Mouse (Mus musculus) hematopoietic stem cell, adult 5-6 weeks (primary cell): Measurements from ENCODE around the gene Sh2d7. TPM values are rescaled to one million over a fixed set of nuclear protein-coding genes. Genes with fewer than 3 reads are reported as not detected.
A peak's percentile ranks its signal among the peaks of the same experiment; 100 is the strongest.
"Not testable (repeated sequence)": the region's sequence is repeated elsewhere in the genome, so short reads cannot be mapped to it uniquely, and the experiment has no call there.

Source experiments
- ATAC-seq, 2 experiments: fragments of 125-278 bp in 1 of 2; replicated peaks in 1 of 2; 2 replicates each; pipeline ENCODE4 v1.8.0; 2016 to 2017; ENCODE audit warnings: inconsistent platforms in 2 of 2, mild to moderate bottlenecking in 2 of 2, moderate number of reproducible peaks in 2 of 2, low read depth in 1 of 2, moderate TSS enrichment in 1 of 2; ENCODE audit not compliant: low FRiP score in 2 of 2, poor library complexity in 2 of 2, severe bottlenecking in 2 of 2, insufficient read depth in 1 of 2, low TSS enrichment in 1 of 2
- total RNA-seq: library from RNA; stranded (forward); fragments of 172-1452, 232-1000 nt; gene quantifications from 2 replicates; pipeline ENCODE4 v1.2.3, GENCODE M21; 2017

The Sh2d7 gene
- total RNA-seq, 1 experiment from 2014 or later, result not detected

GRCm38 (mm10) chr9:54537030-54537429 lies 1.8 kb upstream of the Sh2d7 start:
- no peak for ATAC-seq

DNA sequence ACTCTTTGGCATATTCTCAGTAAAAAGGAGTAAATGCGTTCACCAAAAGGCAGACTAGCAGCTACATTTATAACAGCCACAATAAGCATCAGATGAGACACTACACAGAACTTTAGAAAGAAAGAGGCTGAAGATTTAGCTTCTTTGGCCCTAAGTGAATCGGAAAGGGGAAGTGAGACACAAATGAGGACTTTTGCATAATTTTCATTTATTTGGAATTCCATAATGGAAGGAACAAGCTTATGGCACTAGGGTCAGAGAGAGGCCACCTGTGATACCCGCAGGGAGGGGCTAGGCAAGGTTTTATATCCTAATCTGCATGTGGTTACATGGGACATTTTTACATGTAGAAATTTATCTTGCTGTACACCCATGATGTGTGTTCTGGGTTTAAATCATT lies 1.3 kb upstream of the Sh2d7 start:
- ATAC-seq, result no peak

DNA sequence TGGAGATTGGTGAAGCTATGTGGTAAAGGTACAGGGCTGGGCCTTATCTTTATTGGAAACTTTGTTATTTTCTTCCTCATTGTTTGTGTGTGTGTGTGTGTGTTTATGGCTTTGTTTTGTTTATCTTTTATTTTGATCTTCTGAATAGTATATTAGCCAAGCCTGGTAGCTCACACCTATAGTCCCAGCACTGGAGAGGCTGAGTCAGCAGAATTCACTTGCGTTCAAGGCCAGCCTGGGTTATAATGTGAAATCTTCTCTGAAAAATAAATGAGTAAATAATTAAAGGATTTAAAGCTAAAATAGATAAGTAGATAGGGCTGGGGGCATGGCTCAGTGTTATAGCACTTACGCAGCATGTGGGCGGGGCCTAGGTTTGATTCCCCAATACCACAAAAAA lies 540 bp upstream of the Sh2d7 start:
- no peak for ATAC-seq

DNA sequence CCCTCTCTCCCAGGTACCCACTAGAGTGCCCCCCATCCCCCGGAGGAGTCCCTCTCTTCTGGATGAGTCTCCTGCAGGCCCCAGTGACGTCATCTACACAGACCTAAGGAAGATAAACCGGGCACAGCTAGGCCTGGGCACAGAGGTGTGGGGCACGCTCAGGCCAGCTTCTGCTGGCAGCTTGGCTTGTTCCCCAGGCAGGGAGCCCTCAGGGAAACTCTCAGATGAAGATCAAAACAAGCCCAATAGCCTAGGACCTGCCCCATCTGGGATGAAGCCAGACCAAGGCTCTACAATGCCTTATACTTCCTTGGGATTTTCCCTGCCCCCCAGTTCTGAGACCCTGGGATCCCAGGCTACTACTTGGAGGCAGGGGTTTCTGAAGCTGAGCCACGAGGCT lies 2.0 kb downstream of the Sh2d7 start:
- no peak for ATAC-seq

DNA sequence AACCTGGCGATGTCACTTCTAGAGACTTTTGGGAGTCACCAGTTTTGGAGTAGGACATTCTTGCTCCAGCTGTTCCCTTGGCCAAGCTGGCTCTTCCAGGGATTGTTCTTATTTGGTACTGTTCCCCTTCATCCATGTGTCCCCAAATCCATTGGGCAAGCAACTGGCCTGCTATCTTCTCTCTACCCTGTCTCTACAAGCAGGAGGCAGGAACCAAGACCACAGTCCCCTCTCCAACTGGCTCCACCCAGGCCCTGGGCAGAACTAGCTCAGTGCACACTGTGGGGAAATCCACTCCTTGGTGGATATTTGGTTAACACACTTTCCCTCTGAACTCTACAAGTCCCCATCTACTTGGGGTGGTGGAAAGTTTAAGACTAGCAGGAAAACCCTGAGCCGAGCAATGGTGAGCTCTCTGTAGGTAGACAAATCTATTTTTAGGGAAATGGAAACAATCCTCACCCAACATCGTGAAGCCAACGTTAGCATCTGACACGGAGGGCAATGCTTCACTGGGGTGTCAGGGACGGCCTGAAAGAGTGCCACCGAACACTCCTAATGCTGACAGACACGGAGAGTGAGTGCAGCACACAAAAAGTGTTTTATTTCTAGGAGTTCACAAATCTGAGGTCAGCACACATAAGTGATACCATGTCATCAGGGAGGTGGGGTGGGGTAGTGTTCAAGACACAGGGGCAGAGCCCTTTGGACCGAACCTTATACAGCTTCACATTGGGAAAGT lies 5.6 kb downstream of the Sh2d7 start:
- ATAC-seq, result no peak

- no peak for ATAC-seq
These were observed 6.2 kb downstream of the Sh2d7 start for GRCm38 (mm10) chr9:54544954-54545315.

- peak; percentile 61 to 65 for ATAC-seq
These were observed 8.8 kb downstream of the Sh2d7 start for GRCm38 (mm10) chr9:54547536-54547935.

- no peak for ATAC-seq
These were observed 10.6 kb downstream of the Sh2d7 start for GRCm38 (mm10) chr9:54549433-54549832.

GRCm38 (mm10) chr9:54552409-54552808 lies 13.6 kb downstream of the Sh2d7 start:
- ATAC-seq, result peak; percentile 19 to 34; a peak in 1 of 4 replicates

- ATAC-seq, result no peak
These were observed 16.3 kb downstream of the Sh2d7 start for GRCm38 (mm10) chr9:54555044-54555443.

DNA sequence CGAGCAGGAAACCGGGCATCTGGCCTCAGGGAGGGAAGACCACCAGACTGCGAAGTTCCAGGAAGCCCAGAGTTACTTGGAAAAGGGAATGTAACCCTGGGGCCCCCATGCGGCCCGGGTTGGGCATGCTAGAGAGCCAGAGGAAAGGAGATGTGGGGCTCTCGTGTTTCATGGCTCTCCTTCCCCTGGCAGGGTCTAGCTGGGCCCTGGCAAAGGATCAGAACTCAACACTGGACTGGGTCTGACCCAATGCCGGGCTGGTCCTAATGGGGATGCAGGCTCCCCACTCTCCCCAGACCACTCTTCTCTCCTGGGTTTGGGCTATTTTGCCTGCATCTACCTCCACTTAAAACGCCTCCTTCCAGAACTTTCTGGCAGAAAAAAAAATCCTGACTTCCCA lies 19.9 kb downstream of the Sh2d7 start:
- no peak for ATAC-seq

- peak; percentile 87 to 92 for ATAC-seq
These were observed 21.1 kb downstream of the Sh2d7 start, which contains the start of gene Cib2 for GRCm38 (mm10) chr9:54559771-54560471. Cib2 (minus strand) TSS chr9:54560218.

DNA sequence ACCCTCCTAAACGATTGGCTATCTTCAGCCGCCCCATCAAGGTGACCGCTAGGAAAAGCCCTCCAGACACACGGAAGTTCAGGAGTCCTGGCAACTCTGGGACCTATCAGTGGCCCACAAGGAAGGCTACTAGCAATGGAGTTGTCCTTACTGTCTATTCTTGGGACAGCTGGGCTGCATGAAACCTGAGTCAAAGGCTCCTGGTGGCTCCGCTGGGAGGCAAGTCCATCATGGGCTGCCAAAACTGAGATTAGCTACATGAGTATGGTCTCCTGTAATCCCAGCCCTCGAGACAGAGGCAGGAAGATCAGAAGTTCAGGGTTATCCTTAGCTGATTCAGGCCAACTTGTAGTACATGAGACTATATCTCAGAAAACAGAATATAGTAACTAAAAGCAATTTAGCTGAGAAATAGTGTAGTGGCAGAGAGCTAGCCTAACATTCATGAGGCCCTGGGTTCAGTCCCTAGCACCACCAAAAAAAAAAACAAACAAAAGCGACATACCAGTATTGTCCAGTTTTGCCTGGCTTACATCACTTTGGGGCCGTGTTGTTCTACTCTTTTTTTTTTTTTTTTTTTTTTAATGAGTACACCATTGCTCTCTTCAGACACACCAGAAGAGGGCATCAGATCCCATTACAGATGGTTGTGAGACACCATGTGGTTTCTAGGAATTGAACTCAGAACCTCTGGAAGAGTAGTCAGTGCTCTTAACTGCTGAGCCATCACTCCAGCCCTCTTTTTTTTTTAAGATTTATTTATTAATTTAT lies 22.2 kb downstream of the Sh2d7 start:
- no peak for ATAC-seq

DNA sequence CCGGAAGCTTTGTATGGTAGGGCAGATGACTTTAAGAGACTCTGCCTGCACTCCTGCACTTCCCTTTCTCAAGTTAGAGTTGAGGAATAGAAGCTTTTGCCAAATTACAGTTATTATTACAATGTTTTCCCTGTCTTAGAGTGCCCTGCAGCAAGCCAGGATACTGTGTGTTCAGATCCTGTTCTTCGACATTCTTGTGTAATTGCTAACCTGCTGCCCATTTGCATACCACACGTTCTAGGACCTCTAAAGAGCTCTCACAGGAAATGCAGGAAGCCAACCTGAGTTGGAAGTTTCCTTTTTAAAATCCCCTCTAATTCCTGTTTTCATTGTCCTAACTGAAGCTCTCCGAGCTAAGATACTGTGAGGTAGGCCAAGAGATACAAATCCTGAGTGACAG lies 28.2 kb downstream of the Sh2d7 start:
- ATAC-seq, result peak in 1 of 2 experiments; percentile 21; a peak in 1 of 4 replicates

DNA sequence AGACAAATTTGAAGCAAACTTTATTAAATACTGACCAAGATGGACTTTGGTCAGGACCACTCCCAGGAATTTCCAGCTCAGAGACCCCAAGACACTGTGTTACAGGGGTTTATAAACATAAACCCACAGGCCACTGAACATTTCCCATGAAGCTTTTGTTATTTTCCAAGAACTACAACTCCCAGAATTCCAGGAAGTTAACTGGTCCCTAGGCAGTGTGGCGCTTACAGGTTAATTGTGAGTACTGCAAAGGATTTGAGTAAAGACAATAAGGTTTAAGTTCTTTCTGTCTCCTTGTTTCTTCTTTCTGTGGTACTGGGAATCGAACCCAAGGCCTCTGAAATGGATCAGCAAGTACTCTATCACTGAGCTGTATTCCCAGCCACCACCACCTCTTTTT lies 29.9 kb downstream of the Sh2d7 start:
- ATAC-seq, result no peak

DNA sequence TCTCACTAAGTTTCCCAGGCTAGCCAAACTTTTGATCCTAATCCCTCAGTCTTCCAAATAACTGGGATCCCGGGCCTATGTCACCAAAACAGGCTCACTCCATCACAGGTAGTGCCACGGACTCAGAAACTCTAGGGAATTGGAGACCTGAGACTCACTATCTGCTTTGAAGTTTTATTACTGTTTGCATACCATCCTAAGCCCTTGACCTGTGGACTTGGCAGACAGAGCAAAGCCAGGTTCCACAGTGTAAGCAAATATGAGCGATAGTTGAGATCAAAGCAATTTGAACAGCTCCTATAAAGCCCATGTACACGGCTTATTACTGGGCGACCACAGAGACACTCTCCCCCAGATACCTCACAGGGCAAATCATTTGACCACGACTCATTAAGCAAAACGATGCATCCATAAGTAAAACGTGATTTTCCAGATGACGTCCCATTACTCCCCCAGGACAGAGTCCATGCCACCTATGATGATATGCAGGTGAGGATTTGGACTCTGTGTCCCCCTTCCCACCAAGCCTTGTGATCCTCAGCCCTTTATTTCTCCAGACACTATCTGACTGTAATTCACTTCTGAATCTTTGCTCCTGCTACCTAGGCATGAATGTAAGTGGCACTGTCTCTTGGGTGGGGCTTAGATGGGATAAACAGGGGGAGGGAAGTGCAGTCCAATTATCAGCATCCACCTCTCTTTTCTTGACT lies 32.5 kb downstream of the Sh2d7 start:
- ATAC-seq, result no peak

GRCm38 (mm10) chr9:54583712-54584111 lies 44.9 kb downstream of the Sh2d7 start:
- no peak for ATAC-seq

DNA sequence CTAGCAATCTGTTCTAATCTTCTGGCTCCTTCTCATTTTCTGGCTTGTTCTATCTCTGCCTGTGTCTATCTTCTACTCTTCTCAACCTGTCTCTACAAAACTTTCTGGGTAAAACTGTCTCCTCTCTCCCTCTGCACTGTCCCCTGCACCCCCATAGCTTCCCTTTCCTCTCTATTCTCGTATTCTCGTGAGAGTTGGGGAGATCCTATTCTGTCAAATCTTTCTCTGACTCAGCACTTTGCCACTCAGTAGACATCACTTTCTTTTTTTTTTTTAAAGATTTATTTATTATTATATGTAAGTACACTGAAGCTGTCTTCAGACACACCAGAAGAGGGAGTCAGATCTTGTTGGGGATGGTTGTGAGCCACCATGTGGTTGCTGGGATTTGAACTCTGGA lies 45.3 kb downstream of the Sh2d7 start:
- ATAC-seq, result not testable (repeated sequence)
